Mouse (Mus musculus) embryo, embryonic 9.5 days (tissue): ENCODE data around the gene Tssk6.

Experiments used
- DNase-seq: peaks from one replicate; pipeline ENCODE4 v3.0.0-alpha.2; 2017; ENCODE audit errors: extremely low spot score

Tssk6 gene

GRCm38 (mm10) chr8:69884141-69884540, 17.8 kb upstream of the Tssk6 start:
- no peak for DNase-seq

- peak; percentile 33 for DNase-seq
Measured at GRCm38 (mm10) chr8:69887289-69888243, 14.4 kb upstream of the Tssk6 start, which contains the start of gene Cilp2. Gene Cilp2 (minus strand): TSS chr8:69887687.

- DNase-seq: no peak
Measured at GRCm38 (mm10) chr8:69888244-69888866, 13.6 kb upstream of the Tssk6 start.

- DNase-seq: no peak
Measured at GRCm38 (mm10) chr8:69888902-69889301, 13.1 kb upstream of the Tssk6 start.

- DNase-seq: no peak
Measured at GRCm38 (mm10) chr8:69890813-69891241, 11.2 kb upstream of the Tssk6 start.

GRCm38 (mm10) chr8:69893863-69894262, 8.1 kb upstream of the Tssk6 start:
- DNase-seq: peak; percentile 69

- DNase-seq: no peak
Measured at GRCm38 (mm10) chr8:69894836-69895332, 7.1 kb upstream of the Tssk6 start.

GRCm38 (mm10) chr8:69895772-69896451, 6.1 kb upstream of the Tssk6 start:
- no peak for DNase-seq

- DNase-seq: no peak
Measured at GRCm38 (mm10) chr8:69897857-69898256, 4.1 kb upstream of the Tssk6 start.

GRCm38 (mm10) chr8:69899876-69900275, 2.1 kb upstream of the Tssk6 start:
- DNase-seq: no peak

- DNase-seq: no peak
Measured at GRCm38 (mm10) chr8:69900895-69901451, 1.0 kb upstream of the Tssk6 start.

GRCm38 (mm10) chr8:69901484-69902162, 361 bp upstream of the Tssk6 start:
- peak; percentile 99 for DNase-seq

GRCm38 (mm10) chr8:69903063-69903542, 1.1 kb downstream of the Tssk6 start:
- peak; percentile 97 for DNase-seq

GRCm38 (mm10) chr8:69904096-69904495, 2.1 kb downstream of the Tssk6 start:
- no peak for DNase-seq

- no peak for DNase-seq
Measured at GRCm38 (mm10) chr8:69906260-69906659, 4.3 kb downstream of the Tssk6 start.

- no peak for DNase-seq
Measured at GRCm38 (mm10) chr8:69907106-69907505, 5.1 kb downstream of the Tssk6 start.

GRCm38 (mm10) chr8:69911917-69912316, 9.9 kb downstream of the Tssk6 start:
- no peak for DNase-seq

- no peak for DNase-seq
Measured at GRCm38 (mm10) chr8:69912478-69913074, 10.6 kb downstream of the Tssk6 start.

GRCm38 (mm10) chr8:69914526-69914925, 12.5 kb downstream of the Tssk6 start:
- DNase-seq: no peak

- DNase-seq: no peak
Measured at GRCm38 (mm10) chr8:69915748-69916147, 13.8 kb downstream of the Tssk6 start.

GRCm38 (mm10) chr8:69918506-69918905, 16.5 kb downstream of the Tssk6 start:
- no peak for DNase-seq
